Mouse (Mus musculus) liver, embryonic 16.5 days (tissue): Measurements from ENCODE around the gene Dedd. TPM values are rescaled to one million over a fixed set of nuclear protein-coding genes. Genes with fewer than 3 reads are reported as not detected.

Source experiments
- ATAC-seq: fragments of 200-750 bp; cut with Nextera tagmentation; 2 replicates; pipeline ENCODE4 v1.8.0; 2017; ENCODE audit warnings: low read depth, mild to moderate bottlenecking, moderate number of reproducible peaks, moderate library complexity
- H3K27ac ChIP-seq: fragments of 300-500 bp; sonication (generic); 2 replicates; pipeline ENCODE4 v1.5.1; 2014; ENCODE audit warnings: mild to moderate bottlenecking, low read length
- H3K27me3 ChIP-seq: fragments of 300-500 bp; sonication (generic); 2 replicates; pipeline ENCODE4 v1.6.1; 2014; ENCODE audit warnings: low read depth, low read length, mixed read lengths; ENCODE audit not compliant: control insufficient read depth, insufficient read depth
- H3K36me3 ChIP-seq: fragments of 300-500 bp; sonication (generic); 2 replicates; pipeline ENCODE4 v1.6.1; 2014; ENCODE audit warnings: mild to moderate bottlenecking; ENCODE audit not compliant: control insufficient read depth, insufficient read depth
- H3K4me1 ChIP-seq: fragments of 300-500 bp; sonication (generic); 2 replicates; pipeline ENCODE4 v1.6.1; 2014; ENCODE audit warnings: low read depth, low read length, mixed read lengths; ENCODE audit not compliant: control insufficient read depth
- H3K4me2 ChIP-seq: fragments of 300-500 bp; sonication (generic); 2 replicates; pipeline ENCODE4 v1.6.1; 2014; ENCODE audit warnings: low read depth, low read length, mixed read lengths
- H3K4me3 ChIP-seq: fragments of 300-500 bp; sonication (generic); 2 replicates; pipeline ENCODE4 v1.5.1; 2014; ENCODE audit warnings: low read depth, mild to moderate bottlenecking, low read length
- H3K9ac ChIP-seq: fragments of 300-500 bp; sonication (generic); 2 replicates; pipeline ENCODE4 v1.6.1; 2014; ENCODE audit warnings: low read depth, low read length
- H3K9me3 ChIP-seq: fragments of 300-500 bp; sonication (generic); replicated peaks from 2 replicates; pipeline ENCODE4 v1.6.1; 2016; ENCODE audit warnings: low read length; ENCODE audit not compliant: control insufficient read depth
- WGBS: fragments of 180-500 bp; shearing (Covaris S2); extraction: QIAGEN DNeasy Blood & Tissue Kit; methylation state at CpG from one replicate; pipeline ENCODE4 v1.1.7; 2014; ENCODE audit not compliant: insufficient replicate concordance; 5-methylcytosine and 5-hydroxymethylcytosine counted together
- polyA plus RNA-seq: library from polyadenylated mRNA; unstranded; fragments of >200 nt; fragmentation: Nextera tagmentation; extraction: Ambion mirVana; gene quantifications from 2 replicates; pipeline ENCODE4 v1.2.1, GENCODE M21; 2015

The Dedd gene
- polyA plus RNA-seq, 1 experiment from 2014 or later = 17.5 TPM

GRCm38 (mm10) chr1:171346095-171346450 lies 17.1 kb downstream of the Dedd start:
- Histone ChIP-seq H3K9ac (peak overlapping the region; percentile 80), H3K4me2 (peak overlapping the region; percentile 81), H3K36me3 (peaks cover 7% of the 10 kb centered on the region; the same call in 1 of the 2 replicates), H3K9me3 (peaks cover 2% of the 10 kb centered on the region; the same call in 1 of the 2 replicates), H3K27me3 (no peaks in the 10 kb centered on the region), H3K4me1 (peaks cover 15% of the 10 kb centered on the region), H3K27ac (peak overlapping the region; percentile 80), H3K4me3 (peak overlapping the region; percentile 86)
- under 1% methylated on average over 14 of the region's 14 CpGs for WGBS
- peak; percentile 23 for ATAC-seq

- peaks cover 2% of the 10 kb centered on the region; the same call in 1 of the 2 replicates for H3K9me3 ChIP-seq
- no peak overlapping the region for H3K4me2 ChIP-seq
- no peaks in the 10 kb centered on the region for H3K27me3 ChIP-seq
- WGBS = 78% methylated on average over 3 of the region's 3 CpGs
- H3K4me3 ChIP-seq = no peak overlapping the region
- no peaks in the 10 kb centered on the region for H3K36me3 ChIP-seq
- H3K4me1 ChIP-seq = peaks cover 15% of the 10 kb centered on the region
- H3K9ac ChIP-seq = no peak overlapping the region
- H3K27ac ChIP-seq = no peak overlapping the region
- ATAC-seq = no peak
Observed at GRCm38 (mm10) chr1:171348665-171349064, 19.7 kb downstream of the Dedd start.

- H3K4me2 ChIP-seq = no peak overlapping the region
- ATAC-seq = no peak
- no peak overlapping the region for H3K4me3 ChIP-seq
- H3K36me3 ChIP-seq = no peaks in the 10 kb centered on the region
- peaks cover 14% of the 10 kb centered on the region for H3K4me1 ChIP-seq
- H3K27me3 ChIP-seq = no peaks in the 10 kb centered on the region
- H3K9me3 ChIP-seq = peaks cover 2% of the 10 kb centered on the region; the same call in 1 of the 2 replicates
- 72% methylated on average over 2 of the region's 2 CpGs for WGBS
- H3K27ac ChIP-seq = no peak overlapping the region
- no peak overlapping the region for H3K9ac ChIP-seq
Observed at GRCm38 (mm10) chr1:171349210-171349609, 20.3 kb downstream of the Dedd start.

GRCm38 (mm10) chr1:171355812-171356340 lies 26.9 kb downstream of the Dedd start:
- Histone ChIP-seq H3K27ac (no peak overlapping the region), H3K27me3 (no peaks in the 10 kb centered on the region), H3K4me3 (no peak overlapping the region), H3K4me1 (peaks cover 14% of the 10 kb centered on the region), H3K9ac (no peak overlapping the region), H3K9me3 (no peaks in the 10 kb centered on the region), H3K36me3 (peaks cover 10% of the 10 kb centered on the region; the same call in 1 of the 2 replicates), H3K4me2 (no peak overlapping the region)
- ATAC-seq = no peak
- 64% methylated on average over 5 of the region's 5 CpGs for WGBS

- Histone ChIP-seq H3K4me1 (peaks cover 21% of the 10 kb centered on the region), H3K4me2 (no peak overlapping the region), H3K27me3 (no peaks in the 10 kb centered on the region), H3K36me3 (peaks cover 10% of the 10 kb centered on the region; the same call in 1 of the 2 replicates), H3K4me3 (no peak overlapping the region), H3K9me3 (no peaks in the 10 kb centered on the region), H3K27ac (no peak overlapping the region), H3K9ac (no peak overlapping the region)
- no peak for ATAC-seq
- 83% methylated on average over 2 of the region's 2 CpGs for WGBS
Observed at GRCm38 (mm10) chr1:171356814-171357213, 27.9 kb downstream of the Dedd start.

- no peak overlapping the region for H3K27ac ChIP-seq
- H3K4me3 ChIP-seq = no peak overlapping the region
- ATAC-seq = no peak
- H3K4me1 ChIP-seq = peaks cover 22% of the 10 kb centered on the region
- no peak overlapping the region for H3K9ac ChIP-seq
- peaks cover 10% of the 10 kb centered on the region; the same call in 1 of the 2 replicates for H3K36me3 ChIP-seq
- H3K27me3 ChIP-seq = no peaks in the 10 kb centered on the region
- 55% methylated on average over 4 of the region's 4 CpGs for WGBS
- H3K9me3 ChIP-seq = no peaks in the 10 kb centered on the region
- no peak overlapping the region for H3K4me2 ChIP-seq
Observed at GRCm38 (mm10) chr1:171358421-171358820, 29.5 kb downstream of the Dedd start.

GRCm38 (mm10) chr1:171360253-171360652 lies 31.3 kb downstream of the Dedd start:
- Histone ChIP-seq H3K4me3 (peak overlapping the region; percentile 62), H3K9ac (peak overlapping the region; percentile 58), H3K9me3 (no peaks in the 10 kb centered on the region), H3K27ac (no peak overlapping the region), H3K4me2 (peak overlapping the region; percentile 84), H3K4me1 (peaks cover 22% of the 10 kb centered on the region), H3K36me3 (peaks cover 10% of the 10 kb centered on the region; the same call in 1 of the 2 replicates), H3K27me3 (no peaks in the 10 kb centered on the region)
- 24% methylated on average over 26 of the region's 26 CpGs for WGBS
- peak; percentile 12; the same call in 1 of the 2 replicates for ATAC-seq

GRCm38 (mm10) chr1:171360656-171361055 lies 31.7 kb downstream of the Dedd start, which contains the start of gene Klhdc9:
Klhdc9 (minus strand) TSS chr1:171360798.
- peak; percentile 87 for ATAC-seq
- H3K27me3 ChIP-seq = no peaks in the 10 kb centered on the region
- H3K9me3 ChIP-seq = no peaks in the 10 kb centered on the region
- 2% methylated on average over 21 of the region's 21 CpGs for WGBS
- H3K4me1 ChIP-seq = peaks cover 22% of the 10 kb centered on the region
- peak within 1 kb of the TSS; percentile 62 for H3K4me3 ChIP-seq
- H3K27ac ChIP-seq = peak within 1 kb of the TSS; percentile 31
- peak within 1 kb of the TSS; percentile 84 for H3K4me2 ChIP-seq
- H3K36me3 ChIP-seq = peaks cover 10% of the 10 kb centered on the region; the same call in 1 of the 2 replicates
- H3K9ac ChIP-seq = peak within 1 kb of the TSS; percentile 58
